Mouse (Mus musculus): ENCODE data around the gene Ugt1a8. TPM values are rescaled to one million over a fixed set of nuclear protein-coding genes. Genes with fewer than 3 reads are reported as not detected.

The Ugt1a8 gene
- total RNA-seq, 2 experiments from 2014 or later, result not detected

- DNase-seq (ENCODE audit: low spot score in 2 of 2), result no peak
- intact Hi-C loops (cut with DNase I), result no loop called here
Measured at GRCm38 (mm10) chr1:88230981-88231802, 143.6 kb downstream of the Ugt1a8 start.

- no peak for DNase-seq (ENCODE audit: low spot score in 2 of 2)
- intact Hi-C loops (cut with DNase I), result no loop called here
Measured at GRCm38 (mm10) chr1:88231803-88232499, 144.3 kb downstream of the Ugt1a8 start.

DNA sequence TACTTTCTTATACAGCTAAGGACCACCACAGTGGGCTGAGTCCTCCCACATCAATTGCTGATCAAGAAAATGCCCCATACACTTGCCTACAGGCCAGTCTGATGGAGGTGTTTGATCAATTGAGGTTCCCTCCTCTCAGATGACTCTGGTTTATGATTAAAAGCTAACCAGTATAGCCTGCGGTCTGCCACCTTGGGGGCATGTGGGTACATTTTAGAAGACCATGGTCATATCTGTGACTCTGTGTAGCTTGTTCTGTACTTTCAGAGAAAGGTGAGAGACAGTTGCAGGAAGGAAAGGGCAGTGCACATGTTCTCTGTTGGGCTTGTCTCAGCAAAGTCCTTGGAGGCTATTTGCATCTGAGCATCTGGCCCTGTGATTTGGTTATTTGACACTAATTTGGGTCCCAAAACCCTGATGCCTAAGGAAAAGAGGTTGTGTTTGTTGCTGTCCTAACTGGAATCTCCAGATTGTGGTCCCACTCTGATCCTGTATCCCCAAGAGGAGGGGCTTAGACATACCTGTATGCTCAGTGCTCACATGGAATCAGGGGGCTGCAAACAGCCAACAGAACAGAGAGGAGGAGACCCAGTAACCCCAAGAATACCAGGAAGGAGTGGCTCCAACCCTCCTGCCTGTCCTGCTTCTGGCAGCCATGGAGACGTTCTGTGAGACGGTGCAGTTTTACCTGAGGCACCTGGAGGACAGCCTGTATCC, 145.2 kb downstream of the Ugt1a8 start:
- intact Hi-C loops (cut with DNase I), result no loop called here
- DNase-seq (ENCODE audit: low spot score in 2 of 2), result no peak

DNA sequence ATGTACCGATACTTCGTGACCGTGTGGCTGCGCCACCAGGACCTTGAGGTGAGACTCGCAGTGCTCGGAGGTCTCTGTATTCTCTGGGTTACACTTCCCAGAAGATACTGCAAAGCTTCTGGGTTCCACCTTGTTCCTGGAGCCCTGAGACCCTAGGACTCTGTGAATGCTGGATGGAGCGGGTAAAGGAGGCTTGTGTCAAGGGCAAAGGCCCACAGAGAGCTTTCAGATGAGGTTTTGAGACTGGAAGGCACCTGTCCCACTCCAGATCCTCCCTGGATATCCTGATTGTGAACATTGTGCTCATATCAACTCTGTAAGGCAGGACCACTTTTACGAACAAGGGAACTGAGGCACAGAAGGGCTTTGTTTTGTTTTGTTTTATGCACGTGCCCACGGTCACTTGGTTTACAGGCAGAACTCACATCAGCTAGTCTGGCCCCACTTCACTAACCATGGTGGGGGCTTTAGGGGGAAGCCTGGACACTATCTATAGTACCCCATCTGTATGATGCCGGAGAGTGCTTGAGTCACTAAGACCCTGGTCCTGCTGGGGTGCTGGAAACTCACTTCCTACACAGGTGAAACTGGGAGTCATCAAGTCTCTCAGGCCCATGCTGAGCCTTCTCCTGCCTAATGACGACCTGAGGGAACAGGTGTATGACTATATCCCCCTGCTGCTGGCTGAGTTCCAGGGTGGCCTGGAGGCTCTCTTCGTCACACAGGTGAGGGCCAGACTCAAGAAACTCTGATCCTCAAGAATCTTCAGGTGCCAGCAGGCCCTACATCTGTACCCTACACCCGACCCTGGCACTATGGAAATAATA, 146.0 kb downstream of the Ugt1a8 start:
- no peak for DNase-seq (ENCODE audit: low spot score in 2 of 2)
- intact Hi-C loops (cut with DNase I), result no loop called here

DNA sequence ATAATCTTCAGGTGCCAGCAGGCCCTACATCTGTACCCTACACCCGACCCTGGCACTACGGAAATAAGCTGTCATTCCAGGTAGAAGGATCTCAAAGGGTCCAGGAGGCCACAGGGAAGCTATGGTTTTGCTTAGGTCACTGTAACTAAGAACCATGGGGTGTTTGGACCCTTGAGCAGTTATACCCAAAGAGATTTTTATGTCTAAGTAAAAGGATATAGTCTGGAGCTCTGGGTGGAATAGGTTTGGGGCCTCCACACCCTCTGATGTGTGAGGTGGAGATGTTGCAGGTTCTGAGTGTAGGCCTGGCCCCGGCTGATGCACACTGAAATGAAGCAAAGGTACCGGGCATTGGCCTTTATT, 146.6 kb downstream of the Ugt1a8 start:
- intact Hi-C loops (cut with DNase I), result no loop called here
- DNase-seq (ENCODE audit: low spot score in 2 of 2), result no peak

GRCm38 (mm10) chr1:88234646-88235045, 147.0 kb downstream of the Ugt1a8 start:
- intact Hi-C loops (cut with DNase I), result no loop called here

GRCm38 (mm10) chr1:88235046-88235893, 147.7 kb downstream of the Ugt1a8 start:
- intact Hi-C loops (cut with DNase I), result no loop called here
- DNase-seq (ENCODE audit: low spot score in 2 of 2), result no peak

More at GRCm38 (mm10) chr1:88234646-88235045, 147.0 kb downstream of the Ugt1a8 start:
- DNase-seq (ENCODE audit: low spot score in 2 of 2), result no peak

- no peak for DNase-seq (ENCODE audit: low spot score in 2 of 2)
- intact Hi-C loops (cut with DNase I), result no loop called here
Measured at GRCm38 (mm10) chr1:88235894-88236415, 148.3 kb downstream of the Ugt1a8 start.

DNA sequence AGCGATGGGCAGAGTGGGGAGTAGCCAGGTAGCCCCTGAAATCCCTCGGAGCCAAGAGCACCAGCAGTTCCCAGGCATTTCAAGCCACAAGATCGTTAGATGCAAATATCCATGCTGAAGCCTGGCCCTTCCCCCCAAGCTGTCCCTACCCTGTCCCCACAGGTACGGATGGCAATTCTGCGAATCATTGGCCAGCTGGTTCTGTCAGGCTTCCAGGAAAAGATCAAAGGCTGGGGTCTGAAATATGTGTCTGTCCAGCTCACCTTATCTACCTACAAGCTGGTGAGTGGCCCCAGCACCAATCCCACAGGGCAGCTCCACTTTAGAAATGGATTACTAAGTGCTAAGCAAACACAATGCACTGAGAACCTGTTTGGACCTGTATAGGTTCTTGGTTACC, 149.7 kb downstream of the Ugt1a8 start:
- intact Hi-C loops (cut with DNase I), result no loop called here
- no peak for DNase-seq (ENCODE audit: low spot score in 2 of 2)

DNA sequence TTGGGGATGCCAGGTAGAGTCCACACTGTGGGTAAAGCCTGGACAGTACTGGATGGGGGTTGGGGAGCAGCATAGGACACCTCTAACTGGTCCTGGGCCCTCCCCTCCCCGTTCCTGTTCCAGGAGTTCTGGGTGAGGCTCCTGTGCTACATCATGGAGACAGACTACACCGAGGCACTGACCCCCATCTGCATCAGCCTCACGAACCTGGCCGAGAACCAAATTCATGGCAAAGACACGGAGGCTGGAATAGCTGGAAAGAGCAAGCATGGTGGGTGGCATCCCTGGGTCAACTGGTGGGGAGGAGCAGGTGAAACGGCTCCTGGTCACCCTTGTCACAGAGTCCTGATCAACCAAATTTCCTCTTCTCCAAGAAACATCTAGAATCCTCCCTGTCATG, 151.2 kb downstream of the Ugt1a8 start:
- intact Hi-C loops (cut with DNase I), result no loop called here
- DNase-seq (ENCODE audit: low spot score in 2 of 2), result no peak

- intact Hi-C loops (cut with DNase I), result no loop called here
- DNase-seq (ENCODE audit: low spot score in 2 of 2), result no peak
Measured at GRCm38 (mm10) chr1:88240072-88240471, 152.5 kb downstream of the Ugt1a8 start.

- intact Hi-C loops (cut with DNase I), result no loop called here
- no peak for DNase-seq (ENCODE audit: low spot score in 2 of 2)
Measured at GRCm38 (mm10) chr1:88240579-88240978, 153.0 kb downstream of the Ugt1a8 start.

GRCm38 (mm10) chr1:88243861-88244260, 156.2 kb downstream of the Ugt1a8 start:
- no peak for DNase-seq (ENCODE audit: low spot score in 2 of 2)
- intact Hi-C loops (cut with DNase I), result no loop called here

DNA sequence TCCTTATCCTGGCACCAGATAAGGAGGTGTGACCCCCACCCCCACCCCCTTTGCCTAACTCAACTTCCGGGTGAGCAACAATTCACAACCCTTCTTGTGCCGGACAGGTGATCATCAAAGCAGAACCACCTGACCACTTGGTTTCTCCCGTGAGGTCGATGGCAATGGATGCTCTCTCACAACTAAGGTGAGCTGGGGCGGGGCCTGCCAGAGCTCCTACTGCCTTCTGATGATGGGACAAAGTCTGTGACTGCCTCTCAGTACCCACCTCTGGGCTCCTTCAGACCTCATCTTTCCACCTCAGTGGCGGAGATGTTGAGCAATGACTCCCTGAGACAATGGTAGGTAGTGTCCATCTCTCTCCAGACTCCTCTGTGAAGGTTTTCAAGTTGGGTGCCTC, 158.3 kb downstream of the Ugt1a8 start:
- intact Hi-C loops (cut with DNase I), result no loop called here
- no peak for DNase-seq (ENCODE audit: low spot score in 2 of 2)

DNA sequence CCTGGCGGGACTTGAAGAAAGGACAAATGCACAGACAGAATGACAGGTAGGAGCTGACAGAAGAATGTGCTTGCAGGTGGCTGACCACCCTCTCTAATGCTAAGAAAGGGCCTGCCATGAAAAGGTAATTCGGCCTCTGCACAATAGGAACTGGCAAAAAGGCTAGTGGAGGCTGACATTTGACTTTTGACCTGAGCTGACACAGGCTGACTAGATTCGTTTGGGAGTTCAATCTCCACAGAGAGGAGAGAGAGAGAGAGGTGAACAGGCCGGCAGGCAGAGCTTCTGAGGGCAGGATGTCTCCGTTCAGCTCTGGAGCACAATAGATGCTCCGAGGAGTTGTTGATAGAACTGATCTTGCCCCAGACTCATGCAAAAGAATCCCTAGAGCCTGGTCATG, 158.8 kb downstream of the Ugt1a8 start:
- DNase-seq (ENCODE audit: low spot score in 2 of 2), result no peak
- intact Hi-C loops (cut with DNase I), result no loop called here

GRCm38 (mm10) chr1:88247660-88248059, 160.0 kb downstream of the Ugt1a8 start:
- intact Hi-C loops (cut with DNase I), result no loop called here
- DNase-seq (ENCODE audit: low spot score in 2 of 2), result no peak

DNA sequence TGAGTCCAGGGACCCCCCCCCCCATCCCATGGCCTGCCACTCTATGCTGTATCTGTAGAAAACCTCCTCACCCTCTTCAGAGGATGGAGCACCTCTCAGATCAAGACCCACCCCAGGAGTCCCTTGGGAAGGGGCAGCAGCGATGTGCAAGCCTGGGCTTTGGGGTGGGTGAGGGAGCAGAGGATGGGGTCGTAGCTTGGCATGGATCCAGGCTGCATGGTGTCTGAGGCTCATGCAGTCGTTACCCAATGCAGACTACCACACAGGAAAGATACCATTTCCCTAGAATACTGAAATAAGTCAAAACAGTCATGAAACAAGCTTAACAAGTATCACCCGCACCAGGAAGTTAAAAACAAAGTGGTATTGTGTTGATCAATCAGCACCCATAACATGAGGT, 161.0 kb downstream of the Ugt1a8 start:
- DNase-seq (ENCODE audit: low spot score in 2 of 2), result no peak

DNA sequence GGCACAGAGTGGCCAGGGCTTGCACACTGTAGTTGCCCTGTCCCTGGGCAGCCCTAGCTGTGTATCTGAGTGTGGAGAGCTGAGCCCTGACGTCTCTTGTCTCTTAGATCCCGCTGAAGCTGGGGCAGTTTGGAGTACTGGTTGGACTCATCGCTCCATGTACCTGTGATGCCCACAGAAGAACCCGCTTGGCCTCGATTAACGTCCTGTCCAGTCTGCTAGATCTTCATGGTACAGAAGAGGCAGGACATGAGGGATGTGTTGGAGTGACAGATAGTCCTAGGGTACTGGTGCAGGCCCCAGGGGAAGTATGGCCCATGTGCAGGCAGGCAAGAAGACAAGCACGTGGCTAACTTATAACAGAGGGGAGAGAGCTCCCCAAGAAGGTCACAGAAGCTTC, 162.0 kb downstream of the Ugt1a8 start:
- intact Hi-C loops (cut with DNase I), result no loop called here
- no peak for DNase-seq (ENCODE audit: low spot score in 2 of 2)

More for the DNA sequence above, 161.0 kb downstream of the Ugt1a8 start:
- intact Hi-C loops (cut with DNase I), result no loop called here

- no peak for DNase-seq (ENCODE audit: low spot score in 2 of 2)
- intact Hi-C loops (cut with DNase I), result no loop called here
Measured at GRCm38 (mm10) chr1:88250023-88250422, 162.4 kb downstream of the Ugt1a8 start.

Data from left cerebral cortex, postnatal 25 days (tissue).